Mouse (Mus musculus) lung, postnatal 10 days (tissue): ENCODE measurements around the gene C130032M10Rik.

ENCODE experiments used
- DNase-seq: peaks from one replicate; pipeline ENCODE4 v3.0.0; 2021

Gene C130032M10Rik

GRCm38 (mm10) chr9:114515364-114515763 lies at the start of gene C130032M10Rik:
C130032M10Rik (plus strand) TSS chr9:114515697.
- DNase-seq = peak; percentile 43

DNA sequence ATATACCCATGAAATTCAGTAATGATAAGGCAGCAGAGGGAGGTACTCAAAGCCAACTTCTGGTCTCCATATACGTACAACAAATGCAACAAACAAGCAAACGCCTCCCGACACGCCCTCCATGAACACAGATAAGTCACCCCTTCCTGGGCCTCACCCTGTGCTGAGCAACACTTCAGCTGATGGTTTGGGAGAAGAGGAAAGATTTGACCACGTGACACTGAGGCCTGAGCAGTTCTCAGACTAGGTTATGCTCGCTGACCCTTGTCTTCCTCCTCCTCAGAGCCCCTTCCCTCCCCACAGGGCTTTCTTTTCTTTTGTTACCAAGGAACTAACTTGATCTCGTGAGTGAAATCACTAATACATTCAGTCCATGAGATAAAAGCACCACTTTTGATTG lies 48.6 kb upstream of the C130032M10Rik start:
- no peak for DNase-seq

DNA sequence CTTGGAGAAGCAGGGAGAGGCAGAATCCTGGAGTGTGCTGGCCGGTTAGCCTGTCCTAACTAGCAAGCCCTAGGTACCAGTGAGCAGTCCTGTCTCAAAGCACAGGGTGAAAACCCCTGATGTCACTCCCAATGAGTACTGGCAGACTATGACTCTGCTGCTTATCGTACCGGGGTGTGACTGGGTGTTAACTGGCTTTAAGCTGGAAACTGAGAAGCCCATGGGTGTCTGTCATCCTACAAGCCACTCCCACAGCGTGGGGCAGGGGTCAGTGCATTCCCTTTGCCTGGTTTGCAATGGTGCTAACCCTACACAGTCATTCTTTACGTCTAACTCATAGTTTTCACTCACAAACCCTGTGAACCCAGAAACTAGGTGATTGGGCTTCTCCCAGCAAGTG lies 47.3 kb upstream of the C130032M10Rik start:
- no peak for DNase-seq

GRCm38 (mm10) chr9:114468701-114469100 lies 46.8 kb upstream of the C130032M10Rik start:
- no peak for DNase-seq

DNA sequence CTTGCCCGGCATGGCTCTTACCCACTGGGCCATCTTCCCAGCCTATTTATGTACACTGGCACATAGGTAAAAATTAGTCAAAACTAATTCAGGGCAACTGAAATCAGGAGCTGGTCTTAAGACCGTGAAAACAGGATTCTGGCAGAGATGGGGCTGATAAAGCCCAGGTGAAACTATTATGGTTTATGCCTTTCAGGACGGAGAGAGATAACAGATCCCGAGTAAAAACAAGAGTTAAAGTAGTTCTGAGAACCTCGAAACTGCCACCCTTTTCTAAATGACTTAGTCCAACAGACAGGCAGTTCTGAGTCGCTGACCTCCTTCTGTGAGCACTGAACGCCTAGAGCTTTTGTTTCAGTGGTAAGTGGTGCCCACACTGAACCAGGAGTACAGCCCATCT lies 43.6 kb upstream of the C130032M10Rik start:
- no peak for DNase-seq

DNA sequence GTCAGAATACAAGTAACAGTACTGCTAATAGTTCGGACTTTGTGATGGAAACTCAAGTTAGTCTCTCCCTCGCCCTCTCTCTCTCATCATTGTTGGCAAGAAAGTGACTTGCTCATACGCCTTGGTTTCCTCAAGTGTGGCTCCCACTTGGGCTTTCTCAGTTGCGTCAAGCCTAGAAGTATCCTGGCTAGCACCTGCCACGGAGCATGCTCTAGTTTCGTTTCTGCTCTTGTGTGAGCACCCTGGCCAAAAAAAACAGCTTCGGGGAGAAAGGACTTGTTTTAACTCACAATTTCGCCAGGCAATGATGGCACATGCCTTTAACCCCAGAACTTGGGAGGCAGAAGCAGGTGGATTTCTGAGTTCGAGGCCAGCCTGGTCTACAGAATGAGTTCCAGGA lies 38.5 kb upstream of the C130032M10Rik start:
- DNase-seq = no peak

- no peak for DNase-seq
Observed at GRCm38 (mm10) chr9:114480940-114481339, 34.6 kb upstream of the C130032M10Rik start.

GRCm38 (mm10) chr9:114484771-114485170 lies 30.7 kb upstream of the C130032M10Rik start:
- DNase-seq = no peak

- no peak for DNase-seq
Observed at GRCm38 (mm10) chr9:114486808-114487207, 28.7 kb upstream of the C130032M10Rik start.

DNA sequence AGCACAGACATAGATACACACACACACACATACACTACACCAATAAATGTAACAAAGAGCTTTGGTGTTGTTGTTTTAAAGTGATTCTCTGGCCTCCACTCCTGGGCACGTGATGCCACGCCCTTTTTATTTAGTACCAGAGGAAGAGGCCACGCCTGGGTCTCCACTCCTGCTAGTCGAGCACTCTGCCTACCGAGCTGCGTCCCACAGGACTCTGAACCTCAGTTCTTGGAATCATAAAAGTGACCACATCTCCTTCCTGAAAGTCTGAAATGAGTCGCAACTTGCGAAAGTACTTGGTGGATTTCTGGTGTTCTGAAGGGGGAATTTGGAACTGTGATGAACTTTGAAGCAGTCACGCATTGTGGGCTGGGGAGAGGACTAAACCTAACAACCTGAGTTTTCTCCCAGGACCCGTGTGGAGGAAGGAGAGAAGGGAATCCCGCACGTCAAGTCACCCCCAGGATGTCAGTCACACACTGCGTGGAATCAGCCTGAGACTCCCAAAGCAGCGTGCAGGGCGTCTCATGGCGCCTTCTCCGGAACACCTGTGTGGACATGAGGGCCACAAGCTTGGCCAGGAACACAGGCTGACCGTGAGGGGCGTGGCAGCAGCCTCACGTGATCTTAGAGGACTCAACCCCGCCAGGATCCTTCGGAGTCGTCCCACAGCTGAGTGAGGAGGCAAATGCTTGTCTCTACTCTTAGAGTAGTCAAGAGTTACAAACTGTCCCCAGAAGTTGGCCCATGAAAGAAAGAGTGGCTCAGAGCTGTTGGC lies 27.8 kb upstream of the C130032M10Rik start:
- DNase-seq = no peak

DNA sequence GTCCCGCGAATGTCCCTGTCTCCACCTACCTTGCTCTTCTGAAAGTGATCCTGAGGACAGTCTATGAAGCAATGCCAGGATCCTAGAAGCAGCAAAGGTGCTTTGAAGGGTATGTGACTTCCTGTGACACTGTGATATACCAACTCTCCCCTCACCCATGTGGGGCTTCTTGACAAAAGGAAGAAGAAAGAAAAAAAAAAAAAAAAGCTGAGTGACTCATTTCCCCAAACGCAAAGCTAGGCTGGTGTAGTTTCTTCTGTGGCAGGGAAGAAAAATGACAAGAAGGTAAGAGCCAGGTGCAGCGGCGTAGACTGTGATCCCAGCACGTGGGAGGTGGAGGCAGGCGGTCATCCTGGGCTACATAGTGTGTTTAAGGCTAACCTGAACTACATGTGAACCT lies 19.0 kb upstream of the C130032M10Rik start:
- no peak for DNase-seq

DNA sequence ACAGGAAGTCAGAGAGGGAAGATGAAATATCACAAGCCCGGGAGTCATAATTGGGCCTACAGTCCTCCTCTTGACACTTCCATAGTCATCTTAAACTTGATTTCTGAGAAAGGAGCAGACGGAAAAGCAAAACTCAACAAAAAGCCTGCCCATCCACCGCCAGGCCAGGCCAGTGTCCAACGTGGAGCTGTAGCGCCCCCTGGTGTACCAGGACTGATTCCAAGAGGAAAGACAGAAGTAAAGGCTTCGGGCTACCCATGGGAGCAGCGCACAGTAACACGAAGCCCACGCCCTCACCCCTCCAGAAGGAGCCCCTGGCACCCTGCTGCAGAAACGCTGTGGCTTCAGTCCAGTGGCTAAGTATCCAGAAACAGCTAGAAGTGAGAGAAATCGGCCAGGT lies 17.3 kb upstream of the C130032M10Rik start:
- peak; percentile 93 for DNase-seq

DNA sequence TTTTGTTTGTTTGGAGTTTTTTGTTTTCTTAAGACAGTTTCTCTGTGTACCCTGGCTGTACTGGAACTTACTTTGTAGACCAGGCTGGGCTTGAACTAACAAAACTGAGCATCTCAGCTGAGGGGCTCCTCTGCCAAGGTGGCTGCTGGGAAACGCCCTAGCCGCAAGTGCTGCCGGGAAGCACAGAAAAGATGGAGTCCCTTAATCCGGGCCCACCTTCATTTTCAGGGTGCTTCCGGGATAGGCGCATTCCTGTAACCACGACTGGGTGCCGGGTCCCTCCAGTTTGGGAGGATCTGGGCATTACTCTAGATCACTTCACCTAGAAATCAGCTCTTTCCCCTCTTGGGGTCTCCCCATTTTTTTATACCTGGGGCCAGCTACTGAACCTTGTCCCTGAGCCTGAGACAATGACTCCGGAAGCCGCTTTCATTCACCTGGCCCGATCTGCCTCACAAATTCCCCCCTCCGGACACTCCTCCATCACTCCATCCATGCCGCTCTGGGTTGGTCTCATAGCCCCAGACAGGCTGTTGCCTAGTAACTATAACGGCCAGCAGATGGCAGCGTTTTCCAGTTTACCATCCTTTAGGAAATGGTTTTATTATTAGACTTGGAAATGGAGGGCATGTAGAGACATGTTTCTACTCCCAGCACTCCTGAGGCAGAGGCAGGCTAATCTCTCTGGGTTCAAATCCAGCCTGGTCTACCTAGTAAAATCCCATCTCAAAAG lies 15.5 kb upstream of the C130032M10Rik start:
- DNase-seq = peak; percentile 81

DNA sequence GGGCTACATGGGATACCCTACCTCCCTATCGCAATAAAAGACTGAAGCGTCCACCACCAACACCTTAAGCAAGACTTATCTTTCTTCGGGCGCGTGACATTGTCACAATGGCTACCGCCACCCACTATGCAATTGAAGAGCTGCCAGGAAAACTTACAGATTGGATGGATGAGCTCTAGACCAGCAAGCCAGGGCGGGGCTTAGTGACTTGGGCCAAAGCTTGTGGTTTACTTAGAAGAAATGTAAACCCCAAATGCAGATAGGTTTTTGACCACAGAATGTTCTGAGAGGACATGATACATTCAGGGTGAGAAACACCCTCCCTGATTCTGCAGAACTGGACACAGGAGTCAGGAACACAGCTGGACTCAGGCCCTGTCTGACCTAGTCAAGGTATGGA lies 14.4 kb upstream of the C130032M10Rik start:
- no peak for DNase-seq

- DNase-seq = no peak
Observed at GRCm38 (mm10) chr9:114501913-114502312, 13.6 kb upstream of the C130032M10Rik start.

- DNase-seq = no peak
Observed at GRCm38 (mm10) chr9:114502711-114503427, 12.6 kb upstream of the C130032M10Rik start.

- no peak for DNase-seq
Observed at GRCm38 (mm10) chr9:114504816-114505215, 10.7 kb upstream of the C130032M10Rik start, which contains the start of gene Ccr4. Ccr4 (minus strand) TSS chr9:114504916.

GRCm38 (mm10) chr9:114506564-114506963 lies 8.9 kb upstream of the C130032M10Rik start:
- DNase-seq = no peak

DNA sequence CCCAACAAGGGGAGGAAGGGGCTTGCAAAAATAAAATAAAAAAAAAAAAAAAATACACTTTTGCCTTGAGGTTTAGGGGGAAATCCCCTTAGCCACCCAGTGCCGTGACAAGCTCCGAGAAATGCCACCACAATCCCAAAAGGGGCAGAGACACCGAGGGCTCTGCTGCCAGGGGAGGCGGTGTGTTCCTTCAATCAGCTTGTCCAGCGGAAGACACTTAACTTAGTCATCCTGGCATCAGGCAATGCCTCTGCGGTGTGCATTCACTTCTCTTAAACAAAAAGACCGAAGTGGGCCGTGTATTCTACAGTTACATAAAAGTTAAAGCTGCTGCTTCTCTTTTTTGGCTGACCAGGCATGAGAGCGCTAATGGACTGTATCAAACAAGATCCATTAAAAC lies 8.1 kb upstream of the C130032M10Rik start:
- no peak for DNase-seq

- no peak for DNase-seq
Observed at GRCm38 (mm10) chr9:114509785-114510184, 5.7 kb upstream of the C130032M10Rik start.

- DNase-seq = no peak
Observed at GRCm38 (mm10) chr9:114512831-114513230, 2.7 kb upstream of the C130032M10Rik start.

GRCm38 (mm10) chr9:114517924-114518497 lies 2.5 kb downstream of the C130032M10Rik start:
- no peak for DNase-seq

DNA sequence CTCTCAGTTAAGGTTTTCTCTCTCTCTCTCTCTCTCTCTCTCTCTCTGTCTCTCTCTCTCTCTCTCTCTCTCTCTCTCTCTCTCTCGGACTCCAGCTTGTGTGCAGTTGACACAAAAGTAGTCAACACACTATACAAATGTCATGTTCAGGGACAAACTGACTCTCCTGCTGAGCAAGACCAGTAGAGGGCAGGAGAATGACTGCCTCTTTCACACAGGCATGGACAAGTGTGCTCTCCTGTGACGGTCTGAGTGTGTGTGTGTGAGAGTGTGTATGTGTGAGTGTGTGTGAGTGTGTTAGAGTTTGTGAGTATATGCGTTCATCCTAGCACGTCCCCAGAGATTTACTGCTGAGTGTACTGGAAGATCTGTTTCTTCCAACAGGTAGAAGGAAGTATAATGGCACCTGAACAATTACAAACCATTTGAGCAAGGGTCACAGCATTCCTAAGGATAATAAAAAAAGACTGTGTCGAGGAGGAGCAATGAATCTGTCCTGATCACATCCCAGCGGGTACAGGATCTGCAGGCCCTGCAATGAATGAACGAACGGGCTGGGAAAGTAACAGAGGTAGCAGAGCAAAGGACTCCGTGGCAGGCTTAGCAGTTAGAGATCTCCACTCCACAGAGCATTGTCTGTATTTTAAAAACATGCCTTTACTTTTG lies 3.4 kb downstream of the C130032M10Rik start:
- no peak for DNase-seq
